Mouse (Mus musculus) megakaryocyte progenitor cell, adult 5-6 weeks (primary cell): ENCODE data around the gene Kcnn3. TPM values are rescaled to one million over a fixed set of nuclear protein-coding genes. Genes with fewer than 3 reads are reported as not detected.

Experiments
- ATAC-seq: replicated peaks from 2 replicates; pipeline ENCODE4 v1.8.0; 2016; ENCODE audit warnings: mild to moderate bottlenecking, moderate TSS enrichment, inconsistent platforms; ENCODE audit not compliant: poor library complexity
- total RNA-seq, 2 experiments: library from RNA; stranded (forward) in 1 of 2; stranded (reverse) in 1 of 2; fragments of 157-497, 149-512 nt in 1 of 2; fragments of 200-1000 nt in 1 of 2; gene quantifications; 2 replicates each; pipeline versions ENCODE4 v1.2.3 to v1.2.4; 2015 to 2017

Kcnn3 gene
- total RNA-seq, 2 experiments from 2014 or later: not detected

- no peak for ATAC-seq
These were observed 85.3 kb downstream of the Kcnn3 start for GRCm38 (mm10) chr3:89605235-89605634.

GRCm38 (mm10) chr3:89607327-89607726 is 87.4 kb downstream of the Kcnn3 start:
- no peak for ATAC-seq

- no peak for ATAC-seq
These were observed 92.1 kb downstream of the Kcnn3 start for GRCm38 (mm10) chr3:89612048-89612447.

- ATAC-seq: no peak
These were observed 93.9 kb downstream of the Kcnn3 start for GRCm38 (mm10) chr3:89613526-89614523.

GRCm38 (mm10) chr3:89616861-89617260 is 96.9 kb downstream of the Kcnn3 start:
- ATAC-seq: no peak

GRCm38 (mm10) chr3:89617360-89617759 is 97.4 kb downstream of the Kcnn3 start:
- ATAC-seq: 0 out of 2 replicates have a peak, but pooled peaks have one; percentile 26

GRCm38 (mm10) chr3:89622825-89623224 is 102.9 kb downstream of the Kcnn3 start:
- ATAC-seq: no peak

- ATAC-seq: no peak
These were observed 103.6 kb downstream of the Kcnn3 start for GRCm38 (mm10) chr3:89623531-89623930.

GRCm38 (mm10) chr3:89624001-89624400 is 104.0 kb downstream of the Kcnn3 start:
- ATAC-seq: no peak

- ATAC-seq: no peak
These were observed 105.0 kb downstream of the Kcnn3 start for GRCm38 (mm10) chr3:89624814-89625445.

GRCm38 (mm10) chr3:89626556-89626955 is 106.6 kb downstream of the Kcnn3 start:
- ATAC-seq: no peak

GRCm38 (mm10) chr3:89629811-89630210 is 109.8 kb downstream of the Kcnn3 start:
- ATAC-seq: no peak

- no peak for ATAC-seq
These were observed 111.8 kb downstream of the Kcnn3 start for GRCm38 (mm10) chr3:89631750-89632149.

GRCm38 (mm10) chr3:89633531-89633930 is 113.6 kb downstream of the Kcnn3 start:
- ATAC-seq: no peak

- ATAC-seq: no peak
These were observed 114.0 kb downstream of the Kcnn3 start for GRCm38 (mm10) chr3:89633941-89634340.

- no peak for ATAC-seq
These were observed 120.8 kb downstream of the Kcnn3 start for GRCm38 (mm10) chr3:89640804-89641203.

- no peak for ATAC-seq
These were observed 123.4 kb downstream of the Kcnn3 start for GRCm38 (mm10) chr3:89643391-89643790.

- ATAC-seq: no peak
These were observed 126.9 kb downstream of the Kcnn3 start for GRCm38 (mm10) chr3:89646813-89647255.

- ATAC-seq: no peak
These were observed 127.4 kb downstream of the Kcnn3 start for GRCm38 (mm10) chr3:89647268-89647874.

- ATAC-seq: no peak
These were observed 129.9 kb downstream of the Kcnn3 start for GRCm38 (mm10) chr3:89649890-89650289.

GRCm38 (mm10) chr3:89653231-89653954 is 133.4 kb downstream of the Kcnn3 start:
- no peak for ATAC-seq
